Mouse (Mus musculus) gastrocnemius, postnatal 14 days (tissue): Measurements from ENCODE around the gene Tgfbr2. TPM values are rescaled to one million over a fixed set of nuclear protein-coding genes. Genes with fewer than 3 reads are reported as not detected.

Experiments
- DNase-seq: peaks from one replicate; pipeline ENCODE4 v3.0.0; 2021; ENCODE audit warnings: mixed read lengths
- intact Hi-C: fragments of 180-260 bp; cut with DNase I; formaldehyde crosslinking; loops from one replicate; pipeline ENCODE4 v1.15.1; 2025; ENCODE audit warnings: low total_unique reads
- total RNA-seq, 2 experiments: library from RNA; stranded (reverse); gene quantifications; 2 replicates each; pipeline ENCODE4 v1.2.3; 2021

Tgfbr2 gene
- total RNA-seq, 2 experiments from 2014 or later: 29.9 to 36.5 TPM

GRCm38 (mm10) chr9:116038275-116038674 lies 136.9 kb downstream of the Tgfbr2 start:
- DNase-seq: no peak
- intact Hi-C loops: no loop called here
